Mouse (Mus musculus) lung, embryonic 14.5 days (tissue): Measurements from ENCODE around the gene Slc9b2. TPM values are rescaled to one million over a fixed set of nuclear protein-coding genes. Genes with fewer than 3 reads are reported as not detected.

Experiments
- ATAC-seq: fragments of 200-750 bp; cut with Nextera tagmentation; 2 replicates; pipeline ENCODE4 v1.8.0; 2017; ENCODE audit warnings: mild to moderate bottlenecking, moderate TSS enrichment, moderate library complexity; ENCODE audit not compliant: insufficient read depth
- DNase-seq: peaks from one replicate; pipeline ENCODE4 v3.0.0-alpha.2; 2015
- H3K27ac ChIP-seq: fragments of 300-500 bp; sonication (generic); 2 replicates; pipeline ENCODE4 v1.5.1; 2014; ENCODE audit warnings: low read depth, mild to moderate bottlenecking, moderate library complexity
- H3K27me3 ChIP-seq: fragments of 300-500 bp; sonication (generic); 2 replicates; pipeline ENCODE4 v1.6.1; 2014; ENCODE audit warnings: low read length, control low read depth; ENCODE audit not compliant: insufficient read depth
- H3K36me3 ChIP-seq: fragments of 300-500 bp; sonication (generic); 2 replicates; pipeline ENCODE4 v1.6.1; 2014; ENCODE audit warnings: control low read depth; ENCODE audit not compliant: insufficient read depth
- H3K4me1 ChIP-seq: fragments of 300-500 bp; sonication (generic); 2 replicates; pipeline ENCODE4 v1.6.1; 2014; ENCODE audit warnings: antibody characterized with exemption, control low read depth; ENCODE audit not compliant: insufficient read depth
- H3K4me2 ChIP-seq: fragments of 300-500 bp; sonication (generic); 2 replicates; pipeline ENCODE4 v1.6.1; 2014; ENCODE audit warnings: mild to moderate bottlenecking
- H3K4me3 ChIP-seq: fragments of 300-500 bp; sonication (generic); 2 replicates; pipeline ENCODE4 v1.5.1; 2014; ENCODE audit warnings: low read depth, low read length
- H3K9ac ChIP-seq: fragments of 300-500 bp; sonication (generic); 2 replicates; pipeline ENCODE4 v1.6.1; 2014
- H3K9me3 ChIP-seq: fragments of 300-500 bp; sonication (generic); 2 replicates; pipeline ENCODE4 v1.6.1; 2016; ENCODE audit warnings: low read depth, low read length, control low read depth
- CTCF ChIP-seq: IDR thresholded peaks from 2 replicates; pipeline ENCODE4 v1.5.1; 2016; ENCODE audit warnings: antibody characterized with exemption, low read depth
- WGBS: fragments of 180-500 bp; shearing (Covaris S2); extraction: QIAGEN DNeasy Blood & Tissue Kit; methylation state at CpG from one replicate; pipeline ENCODE4 v1.1.7; 2014; 5-methylcytosine and 5-hydroxymethylcytosine counted together
- polyA plus RNA-seq: library from polyadenylated mRNA; unstranded; fragments of >200 nt; fragmentation: Nextera tagmentation; extraction: Ambion mirVana; gene quantifications from 2 replicates; pipeline ENCODE4 v1.2.1, GENCODE M21; 2014

The Slc9b2 gene
- polyA plus RNA-seq, 1 experiment from 2014 or later = 1.1 TPM

DNA sequence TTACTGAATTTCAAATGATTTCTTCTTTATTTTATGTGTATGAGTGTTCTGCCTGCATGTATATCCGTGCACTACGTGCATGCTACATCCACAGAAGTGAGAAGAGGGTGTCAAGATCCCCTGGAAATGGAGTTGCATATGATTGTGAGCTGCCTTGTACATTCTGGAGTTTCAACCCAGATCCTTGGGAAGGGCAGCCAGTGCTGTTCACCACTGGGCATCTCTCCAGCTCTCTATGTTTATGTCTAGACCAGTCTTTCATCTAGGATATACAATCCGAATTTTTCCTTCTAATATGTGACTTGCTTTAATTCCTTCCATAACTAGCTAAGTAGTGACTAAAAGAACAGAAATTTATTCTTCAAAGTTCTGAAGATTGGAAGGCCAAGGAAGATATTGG is 68.3 kb downstream of the Slc9b2 start:
- ATAC-seq (peak; percentile 52; the same call in 1 of the 2 replicates), DNase-seq (peak; percentile 74)
- TF ChIP-seq CTCF = no peak
- no peak overlapping the region for H3K27ac ChIP-seq
- no peak overlapping the region for H3K4me3 ChIP-seq
- no peaks in the 10 kb centered on the region for H3K4me1 ChIP-seq
- 60% methylated on average over 3 of the region's 3 CpGs for WGBS
- H3K27me3 ChIP-seq = no peaks in the 10 kb centered on the region
- H3K36me3 ChIP-seq = no peaks in the 10 kb centered on the region
- H3K9ac ChIP-seq = no peak overlapping the region
- no peak overlapping the region for H3K4me2 ChIP-seq
- no peaks in the 10 kb centered on the region for H3K9me3 ChIP-seq

DNA sequence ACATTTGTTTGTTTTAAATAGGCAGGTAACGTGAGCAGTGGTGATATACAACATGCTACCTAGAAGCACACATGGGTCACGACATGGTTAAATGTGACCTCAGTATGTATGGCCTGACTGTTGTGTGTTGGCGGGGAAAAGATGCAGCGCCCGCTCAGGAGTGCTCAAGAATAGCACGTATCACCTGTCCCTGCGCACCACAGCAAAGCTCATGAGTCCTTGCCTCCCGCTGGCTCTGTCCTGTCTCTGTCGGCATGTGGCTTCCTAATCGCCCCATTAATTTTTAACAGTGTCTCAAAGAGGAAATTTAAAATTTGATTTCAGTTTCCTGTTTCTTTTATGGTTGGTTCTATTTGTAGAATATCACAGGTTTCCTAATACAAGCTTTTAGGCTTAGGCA is 69.9 kb downstream of the Slc9b2 start:
- H3K4me1 ChIP-seq = no peaks in the 10 kb centered on the region
- no peak overlapping the region for H3K4me3 ChIP-seq
- no peaks in the 10 kb centered on the region for H3K36me3 ChIP-seq
- no peak overlapping the region for H3K4me2 ChIP-seq
- TF ChIP-seq CTCF = no peak
- no peak for ATAC-seq
- no peak overlapping the region for H3K9ac ChIP-seq
- no peaks in the 10 kb centered on the region for H3K27me3 ChIP-seq
- H3K9me3 ChIP-seq = no peaks in the 10 kb centered on the region
- H3K27ac ChIP-seq = no peak overlapping the region
- no peak for DNase-seq
- WGBS = 79% methylated on average over 10 of the region's 10 CpGs

DNA sequence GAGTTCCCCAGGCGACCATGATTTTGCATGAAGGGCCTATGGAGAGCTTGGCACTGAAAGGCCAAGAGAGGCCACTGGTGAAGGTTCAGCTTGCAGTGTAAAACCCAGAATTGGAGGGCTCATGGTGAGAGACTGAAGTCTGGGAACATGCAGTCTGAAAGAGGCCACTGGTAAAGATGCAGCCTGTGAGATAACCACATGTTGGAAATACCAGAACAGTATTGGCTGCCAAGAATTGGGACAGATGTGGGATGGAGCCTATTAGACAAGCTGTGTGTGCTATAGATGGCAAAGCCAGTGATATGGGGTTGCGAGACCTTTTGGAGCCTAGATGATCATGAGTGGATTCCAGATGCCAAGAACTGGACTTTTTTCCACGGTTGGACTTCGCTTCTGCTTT is 72.4 kb downstream of the Slc9b2 start:
- Histone ChIP-seq H3K4me3 (no peak overlapping the region), H3K27ac (no peak overlapping the region), H3K4me2 (no peak overlapping the region), H3K36me3 (no peaks in the 10 kb centered on the region), H3K9me3 (no peaks in the 10 kb centered on the region), H3K9ac (no peak overlapping the region), H3K27me3 (no peaks in the 10 kb centered on the region), H3K4me1 (no peaks in the 10 kb centered on the region)
- ATAC-seq (no peak), DNase-seq (no peak)
- TF ChIP-seq CTCF = no peak
- WGBS = 90% methylated on average over 4 of the region's 4 CpGs

DNA sequence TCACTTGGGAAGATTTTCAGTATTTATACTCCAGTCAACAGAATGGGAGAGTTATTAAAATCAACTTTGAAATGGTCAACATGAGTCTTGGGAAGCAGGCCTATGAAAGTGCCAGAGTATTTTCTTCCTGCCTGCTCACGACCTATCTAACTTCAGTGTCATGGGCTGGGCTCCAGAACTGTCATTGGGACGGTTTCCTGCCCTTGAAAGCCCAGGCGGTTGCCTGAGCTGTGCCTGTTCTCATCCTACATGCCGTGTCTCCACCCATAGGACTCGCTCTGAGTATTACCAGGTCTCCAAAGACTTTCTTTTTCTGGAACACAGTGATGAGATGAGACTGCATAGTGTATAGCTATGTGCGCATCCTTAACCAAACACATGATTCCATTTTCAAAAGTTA is 85.7 kb downstream of the Slc9b2 start:
- no peak overlapping the region for H3K4me2 ChIP-seq
- peak; percentile 15 for DNase-seq
- WGBS = 60% methylated on average over 6 of the region's 6 CpGs
- H3K4me1 ChIP-seq = no peaks in the 10 kb centered on the region
- no peak for TF ChIP-seq CTCF
- no peaks in the 10 kb centered on the region for H3K27me3 ChIP-seq
- H3K36me3 ChIP-seq = no peaks in the 10 kb centered on the region
- no peak overlapping the region for H3K4me3 ChIP-seq
- H3K27ac ChIP-seq = no peak overlapping the region
- no peak overlapping the region for H3K9ac ChIP-seq
- no peaks in the 10 kb centered on the region for H3K9me3 ChIP-seq
- ATAC-seq = no peak

Other genes starting within 250 kb of the Slc9b2 start
- 39.8 and 43.8 TPM in 2 replicates for gene Cenpe, start 95.2 kb upstream of the Slc9b2 start, polyA plus RNA-seq
- 7.5 and 8.7 TPM in 2 replicates for gene Bdh2, start 26.5 kb upstream of the Slc9b2 start, polyA plus RNA-seq
- 0.16 and 0.34 TPM in 2 replicates for gene Slc9b1, start 40.3 kb downstream of the Slc9b2 start, polyA plus RNA-seq
- gene Cisd2, start 116.2 kb downstream of the Slc9b2 start, polyA plus RNA-seq = 61.5 and 66.6 TPM in 2 replicates
- 586 and 604 TPM in 2 replicates for gene Ube2d3, start 130.4 kb downstream of the Slc9b2 start, polyA plus RNA-seq
- 10.2 and 10.7 TPM in 2 replicates for gene Manba, start 177.9 kb downstream of the Slc9b2 start, polyA plus RNA-seq